Mouse (Mus musculus): ENCODE results near the gene Il1rapl1. TPM values are rescaled to one million over a fixed set of nuclear protein-coding genes. Genes with fewer than 3 reads are reported as not detected.

The Il1rapl1 gene
- polyA plus RNA-seq (2015; fragmentation: Nextera tagmentation; extraction: Ambion mirVana), result 2.7 and 2.8 TPM in 2 replicates

DNA sequence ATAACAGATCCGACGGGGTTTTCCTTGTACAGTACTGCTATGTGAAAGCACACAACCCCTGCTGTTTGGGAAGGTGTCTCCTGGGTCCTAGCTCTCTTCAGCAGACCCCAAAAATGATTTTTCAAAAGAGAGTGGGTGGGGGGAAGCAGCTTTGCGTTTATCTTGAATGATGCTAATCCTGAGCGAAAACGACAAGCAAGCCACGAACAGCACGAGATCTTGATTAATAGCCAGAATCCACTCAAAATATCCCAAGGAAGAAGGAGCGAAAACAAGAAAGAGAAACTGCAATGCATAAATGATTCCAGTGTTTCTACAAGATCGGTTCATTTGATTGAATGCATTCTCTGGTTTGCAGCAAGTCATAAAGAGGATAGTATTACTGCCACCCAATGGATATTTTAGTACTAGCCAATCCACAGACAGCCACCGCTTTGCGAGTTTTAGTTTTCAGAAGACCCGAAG lies at the start of gene Il1rapl1:
Gene Il1rapl1 (minus strand): TSS at position 37 of the 465 bp plus-strand sequence.
- Histone ChIP-seq H3K36me3 (ENCODE audit: poor library complexity, severe bottlenecking) (no peaks in the 10 kb centered on the region), H3K27ac (no peak within 1 kb of the TSS), H3K27me3 (no peaks in the 10 kb centered on the region), H3K4me3 (peak within 1 kb of the TSS; percentile 41), H3K4me2 (peak within 1 kb of the TSS; percentile 56), H3K9me3 (replicated peaks) (no peaks in the 10 kb centered on the region), H3K9ac (peak within 1 kb of the TSS; percentile 46), H3K4me1 (no peaks in the 10 kb centered on the region)
- ATAC-seq, result peak; percentile 89
- 16% methylated on average over 12 of the region's 12 CpGs for WGBS

DNA sequence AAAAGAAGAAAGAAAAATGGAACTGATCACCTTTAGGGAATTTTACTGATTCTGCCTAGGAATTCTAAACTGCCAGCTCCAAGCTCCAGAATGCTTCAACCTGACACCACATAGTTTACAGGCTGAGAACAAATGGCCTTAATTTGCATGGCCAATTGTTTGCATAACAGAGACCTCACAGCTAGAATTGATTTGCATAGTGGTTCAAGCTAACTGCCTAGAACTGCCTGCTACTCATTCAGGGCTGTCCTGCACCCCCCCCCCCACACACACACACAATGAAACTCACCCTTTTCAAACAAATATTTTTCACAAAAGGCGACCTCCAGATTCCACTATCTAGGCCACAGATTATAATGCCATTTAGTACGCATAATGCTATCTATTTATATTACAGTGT lies 42.6 kb upstream of the Il1rapl1 start:
- Histone ChIP-seq H3K9ac (no peak overlapping the region), H3K4me2 (no peak overlapping the region), H3K36me3 (ENCODE audit: poor library complexity, severe bottlenecking) (no peaks in the 10 kb centered on the region), H3K27me3 (no peaks in the 10 kb centered on the region), H3K27ac (no peak overlapping the region), H3K4me3 (no peak overlapping the region), H3K4me1 (no peaks in the 10 kb centered on the region), H3K9me3 (replicated peaks) (no peaks in the 10 kb centered on the region)
- WGBS, result 36% methylated on average over 2 of the region's 2 CpGs
- ATAC-seq, result peak; percentile 51; the same call in 1 of the 2 replicates

DNA sequence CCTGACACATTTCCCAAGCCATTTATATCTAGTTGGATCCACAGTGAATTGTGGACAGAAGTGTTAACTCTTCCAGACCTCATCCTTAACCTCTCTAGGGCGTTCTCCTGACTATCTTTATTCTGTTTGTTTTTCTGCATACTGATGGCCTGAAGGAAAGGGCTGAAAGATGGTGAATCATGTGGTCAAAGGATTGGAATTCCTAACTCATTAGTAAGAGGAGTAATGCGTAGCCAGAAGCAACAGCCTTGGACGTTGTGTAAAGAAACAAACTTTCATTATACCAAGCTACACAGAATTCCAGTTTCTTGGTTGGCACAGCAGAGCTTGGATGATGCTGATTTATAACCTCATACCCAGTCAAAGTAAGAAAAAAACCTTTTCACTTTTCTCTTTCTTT lies 10.2 kb upstream of the Il1rapl1 start:
- H3K27me3 ChIP-seq, result no peaks in the 10 kb centered on the region
- H3K4me1 ChIP-seq, result no peaks in the 10 kb centered on the region
- no peaks in the 10 kb centered on the region for H3K36me3 ChIP-seq (ENCODE audit: poor library complexity, severe bottlenecking)
- H3K4me2 ChIP-seq, result no peak overlapping the region
- H3K9ac ChIP-seq, result no peak overlapping the region
- ATAC-seq, result no peak
- no peak overlapping the region for H3K4me3 ChIP-seq
- WGBS, result 62% methylated on average over 3 of the region's 3 CpGs
- no peak overlapping the region for H3K27ac ChIP-seq
- H3K9me3 ChIP-seq (replicated peaks), result no peaks in the 10 kb centered on the region

DNA sequence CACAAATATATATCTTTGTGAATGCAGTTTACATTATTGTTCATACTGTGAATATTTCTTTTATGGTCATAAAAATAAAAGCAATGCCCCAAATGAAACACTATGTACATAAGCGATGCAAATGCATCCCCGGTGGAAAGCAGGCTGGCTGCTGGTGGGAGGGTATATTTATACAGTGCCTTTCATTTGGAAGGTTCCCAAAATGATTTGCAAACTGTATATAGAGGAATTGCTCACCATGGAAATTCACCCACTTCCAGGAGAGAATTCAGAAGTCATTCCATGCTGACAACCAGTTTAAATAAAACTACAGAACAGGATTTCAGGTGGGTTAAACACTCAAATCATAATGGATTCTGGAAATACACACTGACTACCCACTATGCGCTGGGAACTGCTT lies 4.6 kb upstream of the Il1rapl1 start:
- no peaks in the 10 kb centered on the region for H3K4me1 ChIP-seq
- WGBS, result 83% methylated on average over 3 of the region's 3 CpGs
- no peaks in the 10 kb centered on the region for H3K9me3 ChIP-seq (replicated peaks)
- no peak for ATAC-seq
- H3K4me2 ChIP-seq, result no peak overlapping the region
- no peak overlapping the region for H3K4me3 ChIP-seq
- no peak overlapping the region for H3K9ac ChIP-seq
- H3K27ac ChIP-seq, result no peak overlapping the region
- H3K36me3 ChIP-seq (ENCODE audit: poor library complexity, severe bottlenecking), result no peaks in the 10 kb centered on the region
- H3K27me3 ChIP-seq, result no peaks in the 10 kb centered on the region

DNA sequence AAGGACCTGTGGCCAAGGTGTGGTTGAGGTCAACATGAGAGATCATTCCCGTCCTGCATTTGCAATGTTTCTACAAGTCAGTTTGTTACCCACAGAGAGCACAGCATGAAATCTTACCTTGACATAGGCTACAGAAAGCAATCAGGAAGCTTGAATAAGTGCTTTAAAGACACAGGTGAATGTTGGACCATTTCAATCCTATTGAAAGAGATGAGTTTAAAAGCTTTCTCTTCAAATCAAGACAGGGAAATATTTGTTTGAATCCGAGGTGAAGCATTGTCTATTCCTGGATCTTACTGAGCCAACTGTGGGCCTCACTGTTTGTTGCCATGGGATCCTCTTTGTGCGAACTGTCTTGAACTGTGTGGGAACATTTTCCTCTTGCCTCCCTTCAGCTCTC lies 2.4 kb upstream of the Il1rapl1 start:
- Histone ChIP-seq H3K4me1 (no peaks in the 10 kb centered on the region), H3K27me3 (no peaks in the 10 kb centered on the region), H3K9me3 (replicated peaks) (no peaks in the 10 kb centered on the region), H3K4me3 (no peak overlapping the region), H3K4me2 (no peak overlapping the region), H3K27ac (no peak overlapping the region), H3K36me3 (ENCODE audit: poor library complexity, severe bottlenecking) (no peaks in the 10 kb centered on the region), H3K9ac (no peak overlapping the region)
- no peak for ATAC-seq
- WGBS, result 36% methylated on average over 3 of the region's 3 CpGs

DNA sequence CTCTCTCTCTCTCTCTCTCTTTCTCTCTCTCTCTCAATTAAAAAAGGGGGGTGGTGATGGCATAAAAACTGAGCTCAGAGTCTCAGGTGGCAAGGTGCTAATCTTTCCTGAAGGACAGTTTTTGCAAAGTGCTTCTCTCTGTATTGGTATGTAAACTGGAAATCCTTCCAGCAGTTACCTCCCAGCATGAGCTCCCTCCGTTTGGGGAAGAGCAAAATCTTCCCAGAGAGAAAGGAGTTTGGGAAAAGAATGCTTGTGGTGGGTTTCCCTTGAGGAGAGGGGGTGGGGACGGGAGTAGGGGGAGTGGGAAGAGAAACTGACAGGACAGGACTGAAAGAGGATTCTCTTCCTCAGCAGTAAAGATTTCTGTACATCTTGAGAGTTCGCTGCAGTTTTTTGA lies 881 bp upstream of the Il1rapl1 start:
- Histone ChIP-seq H3K9me3 (replicated peaks) (no peaks in the 10 kb centered on the region), H3K9ac (0 out of 2 replicates have a peak overlapping the region, but pooled peaks have one; percentile 46), H3K4me2 (peak overlapping the region; percentile 56), H3K27me3 (no peaks in the 10 kb centered on the region), H3K27ac (no peak overlapping the region), H3K4me3 (peak overlapping the region; percentile 41), H3K36me3 (ENCODE audit: poor library complexity, severe bottlenecking) (no peaks in the 10 kb centered on the region), H3K4me1 (no peaks in the 10 kb centered on the region)
- no peak for ATAC-seq
- WGBS, result 13% methylated on average over 3 of the region's 3 CpGs

DNA sequence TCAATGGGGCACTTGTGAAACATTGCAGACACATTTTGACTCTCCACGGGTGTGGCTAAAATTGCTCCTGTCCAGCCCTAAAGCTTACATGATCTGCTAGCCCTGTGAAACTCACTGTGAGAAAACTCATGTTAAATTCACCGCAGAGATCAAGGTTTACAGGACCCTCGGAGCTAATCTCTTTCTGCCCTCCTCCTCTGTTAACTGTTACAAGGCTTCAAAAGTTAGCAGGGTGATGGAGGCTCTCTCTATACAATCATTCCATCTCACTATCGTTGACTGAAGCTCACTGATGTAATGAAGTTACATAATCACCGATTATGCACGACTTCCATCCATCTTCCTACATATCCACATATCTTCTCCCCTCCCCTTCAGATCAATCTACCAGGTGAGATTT lies 1.9 kb downstream of the Il1rapl1 start:
- 54% methylated on average over 6 of the region's 6 CpGs for WGBS
- Histone ChIP-seq H3K27ac (no peak overlapping the region), H3K9me3 (replicated peaks) (no peaks in the 10 kb centered on the region), H3K36me3 (ENCODE audit: poor library complexity, severe bottlenecking) (no peaks in the 10 kb centered on the region), H3K4me3 (peak overlapping the region; percentile 41), H3K9ac (no peak overlapping the region), H3K27me3 (no peaks in the 10 kb centered on the region), H3K4me1 (no peaks in the 10 kb centered on the region), H3K4me2 (peak overlapping the region; percentile 56)
- no peak for ATAC-seq

DNA sequence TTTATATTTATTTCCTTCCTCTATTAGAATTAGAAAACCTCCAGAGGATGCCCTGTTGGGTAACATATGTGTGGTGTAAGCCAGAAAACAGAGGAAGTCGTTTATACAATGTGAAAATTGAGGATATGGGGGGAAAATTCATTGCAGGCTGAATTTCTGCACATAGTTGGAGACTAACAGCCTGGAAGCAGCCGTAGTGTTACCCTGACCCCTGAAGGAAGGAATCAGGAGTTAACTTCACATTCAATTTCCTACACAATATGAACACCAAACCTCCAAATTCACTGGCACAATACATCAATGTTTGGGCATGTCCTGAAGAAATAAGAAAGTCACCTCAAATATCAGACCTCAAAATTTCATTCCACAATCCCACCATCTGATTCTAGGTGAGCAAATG lies 3.2 kb downstream of the Il1rapl1 start:
- Histone ChIP-seq H3K4me2 (no peak overlapping the region), H3K4me3 (no peak overlapping the region), H3K9ac (no peak overlapping the region)

DNA sequence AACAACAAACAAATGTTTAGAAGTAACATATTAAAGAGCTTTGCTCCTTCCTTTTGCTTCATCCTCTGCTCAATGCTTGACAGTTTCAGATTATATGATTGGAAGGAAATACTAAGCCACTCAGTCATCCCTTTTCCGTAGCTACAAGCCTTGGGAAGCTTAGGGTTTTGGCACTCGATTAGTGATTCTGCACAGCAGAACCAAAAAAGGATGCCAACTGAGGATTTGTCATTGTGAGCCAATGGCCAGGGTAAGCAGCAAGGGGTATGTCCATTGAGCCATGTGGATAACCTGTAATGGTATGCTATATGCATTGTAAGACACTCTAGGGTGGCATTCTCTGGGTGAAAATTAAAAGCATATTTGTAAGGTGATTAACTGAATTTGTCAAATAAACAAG lies 5.7 kb downstream of the Il1rapl1 start:
- H3K27me3 ChIP-seq, result no peaks in the 10 kb centered on the region
- no peak overlapping the region for H3K9ac ChIP-seq
- H3K9me3 ChIP-seq (replicated peaks), result no peaks in the 10 kb centered on the region
- no peaks in the 10 kb centered on the region for H3K36me3 ChIP-seq (ENCODE audit: poor library complexity, severe bottlenecking)
- no peaks in the 10 kb centered on the region for H3K4me1 ChIP-seq
- no peak overlapping the region for H3K27ac ChIP-seq
- ATAC-seq, result no peak
- WGBS, result 55% methylated on average over 2 of the region's 2 CpGs
- no peak overlapping the region for H3K4me3 ChIP-seq
- H3K4me2 ChIP-seq, result no peak overlapping the region

More for the DNA sequence above, 3.2 kb downstream of the Il1rapl1 start:
- Histone ChIP-seq H3K4me1 (no peaks in the 10 kb centered on the region), H3K27ac (no peak overlapping the region), H3K27me3 (no peaks in the 10 kb centered on the region), H3K36me3 (ENCODE audit: poor library complexity, severe bottlenecking) (no peaks in the 10 kb centered on the region), H3K9me3 (replicated peaks) (no peaks in the 10 kb centered on the region)
- 42% methylated on average over 2 of the region's 2 CpGs for WGBS
- ATAC-seq, result no peak

DNA sequence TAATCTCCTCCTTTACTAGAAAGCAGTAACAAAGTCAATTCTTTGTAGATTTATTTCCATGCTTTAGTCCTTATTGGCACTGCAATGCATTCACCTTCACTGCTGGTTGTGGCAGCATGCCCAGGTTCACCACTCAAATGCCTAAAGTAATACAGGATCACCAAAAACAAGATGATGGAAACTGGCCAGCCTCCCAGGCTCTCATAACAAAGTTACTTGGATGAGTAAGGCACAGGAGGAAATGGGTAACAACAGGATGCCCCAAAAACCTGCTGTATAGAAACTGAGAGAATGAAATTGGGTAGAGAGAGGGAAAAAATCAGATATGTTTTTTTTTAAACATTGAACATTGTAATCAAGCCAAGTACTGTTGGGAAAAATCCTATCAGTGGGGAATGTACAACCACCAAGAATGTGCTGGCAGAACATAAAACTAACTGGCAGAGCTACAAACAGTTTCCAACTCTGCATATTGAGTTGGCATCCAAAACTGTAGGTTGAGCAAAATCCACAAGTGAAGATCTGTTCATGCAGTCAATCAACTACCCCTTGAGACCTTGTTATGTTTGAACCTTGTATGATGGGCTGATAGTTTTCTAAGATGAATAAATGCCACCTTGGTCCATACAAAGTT lies 21.4 kb downstream of the Il1rapl1 start:
- no peak overlapping the region for H3K9ac ChIP-seq
- H3K36me3 ChIP-seq (ENCODE audit: poor library complexity, severe bottlenecking), result no peaks in the 10 kb centered on the region
- H3K4me1 ChIP-seq, result no peaks in the 10 kb centered on the region
- H3K4me2 ChIP-seq, result no peak overlapping the region
- no peak overlapping the region for H3K4me3 ChIP-seq
- no peak overlapping the region for H3K27ac ChIP-seq
- ATAC-seq, result no peak
- no peaks in the 10 kb centered on the region for H3K9me3 ChIP-seq (replicated peaks)
- no peaks in the 10 kb centered on the region for H3K27me3 ChIP-seq

DNA sequence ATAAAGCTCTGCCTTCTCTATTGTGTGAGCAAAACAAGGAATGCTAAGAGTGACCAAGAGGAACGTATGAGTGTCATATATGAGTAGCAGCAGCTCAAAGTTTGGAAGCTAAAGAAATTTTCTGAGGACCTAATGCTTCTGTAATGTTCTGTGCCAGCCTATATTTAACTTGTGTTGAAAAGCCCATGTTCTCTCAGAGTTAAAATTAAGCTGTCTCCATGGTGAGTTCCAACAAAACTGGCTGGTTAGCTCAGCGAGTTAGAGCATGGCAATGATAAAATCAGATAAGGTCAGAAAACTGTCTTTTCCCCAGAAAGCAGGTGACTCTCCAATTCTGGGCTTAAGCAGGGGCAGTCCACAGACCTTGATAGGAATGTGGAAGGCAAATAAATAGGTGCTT lies 25.6 kb downstream of the Il1rapl1 start:
- Histone ChIP-seq H3K9ac (no peak overlapping the region), H3K4me2 (no peak overlapping the region), H3K27ac (no peak overlapping the region), H3K4me1 (no peaks in the 10 kb centered on the region), H3K4me3 (no peak overlapping the region), H3K36me3 (ENCODE audit: poor library complexity, severe bottlenecking) (no peaks in the 10 kb centered on the region), H3K9me3 (replicated peaks) (no peaks in the 10 kb centered on the region), H3K27me3 (no peaks in the 10 kb centered on the region)
- no peak for ATAC-seq
- 61% methylated on average over 2 of the region's 2 CpGs for WGBS

DNA sequence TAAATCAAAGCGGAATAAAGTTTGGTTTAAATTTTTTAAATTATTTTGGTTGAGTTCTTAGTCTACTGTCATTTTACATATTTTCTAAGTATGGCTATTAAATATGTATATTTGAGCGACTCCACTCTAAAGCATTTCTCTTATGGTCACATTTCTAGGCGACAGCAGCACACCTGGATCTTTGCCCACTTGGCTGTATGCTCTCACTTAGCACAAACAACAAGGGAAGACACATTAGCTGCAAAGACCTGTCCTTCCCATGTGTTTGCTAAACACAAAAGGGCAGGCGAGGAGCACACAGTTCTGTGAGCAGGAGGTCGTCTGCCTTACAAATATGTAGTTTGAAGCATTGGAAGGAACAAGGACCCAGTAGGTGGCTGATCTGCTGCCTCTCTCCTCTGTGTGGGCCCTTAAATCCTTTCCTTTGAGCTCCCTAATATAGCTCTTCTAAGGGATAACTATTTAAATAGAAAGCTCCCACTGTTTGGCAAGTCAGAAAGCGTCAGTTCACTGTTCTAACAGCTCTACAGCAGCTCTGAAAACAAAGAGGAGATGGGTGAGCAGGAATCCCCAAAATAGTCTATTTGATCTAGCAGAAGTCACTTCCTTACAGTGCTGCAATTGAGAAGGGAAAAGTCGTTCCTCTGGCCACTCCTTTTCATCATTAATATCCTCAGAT lies 42.6 kb downstream of the Il1rapl1 start:
- Histone ChIP-seq H3K4me2 (no peak overlapping the region), H3K27me3 (no peaks in the 10 kb centered on the region), H3K36me3 (ENCODE audit: poor library complexity, severe bottlenecking) (no peaks in the 10 kb centered on the region), H3K27ac (no peak overlapping the region), H3K9me3 (replicated peaks) (no peaks in the 10 kb centered on the region), H3K4me3 (no peak overlapping the region), H3K9ac (no peak overlapping the region), H3K4me1 (no peaks in the 10 kb centered on the region)
- WGBS, result 43% methylated on average over 7 of the region's 7 CpGs
- ATAC-seq, result 0 out of 2 replicates have a peak, but pooled peaks have one; percentile 10

Data from forebrain, embryonic 13.5 days (tissue).